Mouse (Mus musculus): ENCODE results near the gene Tbc1d4.

The Tbc1d4 gene

GRCm38 (mm10) chr14:101503168-101503961 is 105.6 kb downstream of the Tbc1d4 start:
- DNase-seq (ENCODE audit: low spot score in 2 of 2): no peak

GRCm38 (mm10) chr14:101501868-101502267 is 107.1 kb downstream of the Tbc1d4 start:
- DNase-seq (ENCODE audit: low spot score in 2 of 2): no peak

- no peak for DNase-seq (ENCODE audit: low spot score in 2 of 2)
Observed at GRCm38 (mm10) chr14:101501452-101501851, 107.5 kb downstream of the Tbc1d4 start.

GRCm38 (mm10) chr14:101500826-101501225 is 108.2 kb downstream of the Tbc1d4 start:
- no peak for DNase-seq (ENCODE audit: low spot score in 2 of 2)

GRCm38 (mm10) chr14:101499838-101500237 is 109.2 kb downstream of the Tbc1d4 start:
- no peak for DNase-seq (ENCODE audit: low spot score in 2 of 2)

GRCm38 (mm10) chr14:101488264-101488810 is 120.7 kb downstream of the Tbc1d4 start:
- DNase-seq (ENCODE audit: low spot score in 2 of 2): no peak

GRCm38 (mm10) chr14:101486550-101486949 is 122.4 kb downstream of the Tbc1d4 start:
- no peak for DNase-seq (ENCODE audit: low spot score in 2 of 2)

- no peak for DNase-seq (ENCODE audit: low spot score in 2 of 2)
Observed at GRCm38 (mm10) chr14:101483230-101483629, 125.8 kb downstream of the Tbc1d4 start.

GRCm38 (mm10) chr14:101482270-101482669 is 126.7 kb downstream of the Tbc1d4 start:
- peak in 1 of 2 experiments; percentile 13 for DNase-seq (ENCODE audit: low spot score in 2 of 2)

GRCm38 (mm10) chr14:101481165-101481564 is 127.8 kb downstream of the Tbc1d4 start:
- DNase-seq (ENCODE audit: low spot score in 2 of 2): no peak

- no peak for DNase-seq (ENCODE audit: low spot score in 2 of 2)
Observed at GRCm38 (mm10) chr14:101480541-101480940, 128.4 kb downstream of the Tbc1d4 start.

- DNase-seq (ENCODE audit: low spot score in 2 of 2): no peak
Observed at GRCm38 (mm10) chr14:101477827-101478220, 131.2 kb downstream of the Tbc1d4 start.

- DNase-seq (ENCODE audit: low spot score in 2 of 2): no peak
Observed at GRCm38 (mm10) chr14:101477081-101477826, 131.7 kb downstream of the Tbc1d4 start.

GRCm38 (mm10) chr14:101469475-101470093 is 139.4 kb downstream of the Tbc1d4 start:
- no peak for DNase-seq (ENCODE audit: low spot score in 2 of 2)

- DNase-seq (ENCODE audit: low spot score in 2 of 2): no peak
Observed at GRCm38 (mm10) chr14:101468143-101468542, 140.8 kb downstream of the Tbc1d4 start.

GRCm38 (mm10) chr14:101467532-101467931 is 141.5 kb downstream of the Tbc1d4 start:
- DNase-seq (ENCODE audit: low spot score in 2 of 2): no peak

- no peak for DNase-seq (ENCODE audit: low spot score in 2 of 2)
Observed at GRCm38 (mm10) chr14:101466521-101466920, 142.5 kb downstream of the Tbc1d4 start.

GRCm38 (mm10) chr14:101465893-101466292 is 143.1 kb downstream of the Tbc1d4 start:
- DNase-seq (ENCODE audit: low spot score in 2 of 2): no peak

GRCm38 (mm10) chr14:101460768-101461167 is 148.2 kb downstream of the Tbc1d4 start:
- DNase-seq (ENCODE audit: low spot score in 2 of 2): peak; percentile 42 to 58

- DNase-seq (ENCODE audit: low spot score in 2 of 2): no peak
Observed at GRCm38 (mm10) chr14:101452915-101453314, 156.1 kb downstream of the Tbc1d4 start.

- no peak for DNase-seq (ENCODE audit: low spot score in 2 of 2)
Observed at GRCm38 (mm10) chr14:101447857-101448256, 161.1 kb downstream of the Tbc1d4 start.

- no peak for DNase-seq (ENCODE audit: low spot score in 2 of 2)
Observed at GRCm38 (mm10) chr14:101445205-101445604, 163.8 kb downstream of the Tbc1d4 start.

Measured in urinary bladder, postnatal 36 days (tissue).